Mouse (Mus musculus) bone marrow, adult 2 months (tissue): ENCODE measurements at regions not wholly inside any gene's neighbourhood (a gene's known extent, or its start where the extent isn't known, plus 50 kb on each side); places are given as distances from the start of the nearest gene placed in this dataset.

Source experiments
- CTCF ChIP-seq: fragments of 200-500 bp; IDR thresholded peaks from 2 replicates; pipeline ENCODE4 v1.5.1; 2011; ENCODE audit warnings: low read length, control low read depth; ENCODE audit not compliant: control insufficient read depth, insufficient read depth
- POLR2A ChIP-seq: fragments of 200-500 bp; IDR thresholded peaks from 2 replicates; pipeline ENCODE4 v1.6.1; 2011; ENCODE audit warnings: low read depth, mild to moderate bottlenecking, control low read depth, low read length, borderline replicate concordance; ENCODE audit not compliant: control insufficient read depth

- TF ChIP-seq CTCF, result no peak
- TF ChIP-seq POLR2A, result no peak
These were observed 82.5 kb downstream of the Pttg1 start for GRCm38 (mm10) chr11:43343574-43343973.
